Mouse (Mus musculus): ENCODE measurements around the gene Rasl11a. TPM values are rescaled to one million over a fixed set of nuclear protein-coding genes. Genes with fewer than 3 reads are reported as not detected.

The Rasl11a gene
- total and polyA plus RNA-seq, 3 experiments: 0.25 to 0.42 TPM; not detected in 1

GRCm38 (mm10) chr5:146883053-146883452 lies 38.2 kb downstream of the Rasl11a start:
- TF ChIP-seq MAX (IDR thresholded peaks at IDR 0.05; ENCODE audit: low read length) (no peak), RAD21 (IDR thresholded peaks at IDR 0.05; ENCODE audit: low read depth, low read length) (peak; percentile 18), SMC3 (IDR thresholded peaks at IDR 0.05; ENCODE audit: low read depth, low read length) (peak; percentile 28; the same call in 1 of the 2 replicates), ZNF384 (IDR thresholded peaks at IDR 0.05; ENCODE audit: low read depth, low read length) (no peak), CTCF (conservative IDR thresholded peaks at IDR 0.05 in 1 of 2, IDR thresholded peaks at IDR 0.05 in 1 of 2; ENCODE audit: low read depth in 2 of 2, low read length in 2 of 2) (peak in 1 of 2 experiments; percentile 30; a peak in 1 of 4 replicates)
- dilution Hi-C loops (cut with MboI; ENCODE audit: extremely low pct_ligation_motif_present, extremely low pct_unique_long_range_greater_than_20kb, low sequenced_read_pairs) (no loop called here), in situ Hi-C loops (cut with MboI; ENCODE audit: low pct_ligation_motif_present, low pct_unique_long_range_greater_than_20kb, low sequenced_read_pairs) (no loop called here)
- Histone ChIP-seq H3K27me3 (replicated peaks) (no peaks in the 10 kb centered on the region), H3K4me3 (replicated peaks in 1 of 3; ENCODE audit: low read depth in 2 of 3, low read length in 2 of 3, poor library complexity in 1 of 3) (no peak overlapping the region), H3K27ac (ENCODE audit: insufficient read depth, low read depth) (no peak overlapping the region), H3K9me3 (replicated peaks; ENCODE audit: low read length) (no peaks in the 10 kb centered on the region), H3K4me2 (ENCODE audit: insufficient read depth, low read depth, poor library complexity, severe bottlenecking) (no peak overlapping the region), H3K79me2 (replicated peaks; ENCODE audit: control insufficient read depth, extremely low read depth, insufficient read depth, poor library complexity, severe bottlenecking) (no peaks in the 10 kb centered on the region), H3K9ac (ENCODE audit: insufficient read depth, low read depth) (no peak overlapping the region), H3K36me3 (replicated peaks in 1 of 2; ENCODE audit: control insufficient read depth in 1 of 2, insufficient read depth in 1 of 2, low read length in 1 of 2) (no peaks in the 10 kb centered on the region), H3K4me1 (ENCODE audit: control insufficient read depth in 1 of 2, insufficient read depth in 2 of 2) (no peaks in the 10 kb centered on the region)
- DNase-seq (ENCODE audit: extremely low read depth): no peak

- no peak for DNase-seq (ENCODE audit: extremely low read depth)
- Histone ChIP-seq H3K27ac (ENCODE audit: insufficient read depth, low read depth) (no peak overlapping the region), H3K4me1 (ENCODE audit: control insufficient read depth in 1 of 2, insufficient read depth in 2 of 2) (no peaks in the 10 kb centered on the region), H3K79me2 (replicated peaks; ENCODE audit: control insufficient read depth, extremely low read depth, insufficient read depth, poor library complexity, severe bottlenecking) (no peaks in the 10 kb centered on the region), H3K9ac (ENCODE audit: insufficient read depth, low read depth) (no peak overlapping the region), H3K4me3 (replicated peaks in 1 of 3; ENCODE audit: low read depth in 2 of 3, low read length in 2 of 3, poor library complexity in 1 of 3) (no peak overlapping the region), H3K27me3 (replicated peaks) (no peaks in the 10 kb centered on the region), H3K4me2 (ENCODE audit: insufficient read depth, low read depth, poor library complexity, severe bottlenecking) (no peak overlapping the region), H3K9me3 (replicated peaks; ENCODE audit: low read length) (no peaks in the 10 kb centered on the region), H3K36me3 (replicated peaks in 1 of 2; ENCODE audit: control insufficient read depth in 1 of 2, insufficient read depth in 1 of 2, low read length in 1 of 2) (no peaks in the 10 kb centered on the region)
- no peak for TF ChIP-seq USF1 (IDR thresholded peaks at IDR 0.05; ENCODE audit: low read depth, low read length)
- TF ChIP-seq PAX5 (IDR thresholded peaks at IDR 0.05; ENCODE audit: low read length): no peak
- no peak for TF ChIP-seq EP300 (IDR thresholded peaks at IDR 0.05; ENCODE audit: low read length)
- no peak for TF ChIP-seq JUND (conservative IDR thresholded peaks at IDR 0.05; ENCODE audit: low read depth, low read length)
- TF ChIP-seq TBP (conservative IDR thresholded peaks at IDR 0.05; ENCODE audit: low read depth, low read length): no peak
- no peak for TF ChIP-seq MAFK (IDR thresholded peaks at IDR 0.05; ENCODE audit: insufficient replicate concordance, low read length)
- TF ChIP-seq MYC (IDR thresholded peaks at IDR 0.05; ENCODE audit: low read depth, low read length): no peak
- no peak for TF ChIP-seq NRF1 (IDR thresholded peaks at IDR 0.05; ENCODE audit: low read depth, low read length)
- no peak for TF ChIP-seq ELF1 (IDR thresholded peaks at IDR 0.05; ENCODE audit: low read depth, low read length)
- in situ Hi-C loops (cut with MboI; ENCODE audit: low pct_ligation_motif_present, low pct_unique_long_range_greater_than_20kb, low sequenced_read_pairs): no loop called here
- dilution Hi-C loops (cut with MboI; ENCODE audit: extremely low pct_ligation_motif_present, extremely low pct_unique_long_range_greater_than_20kb, low sequenced_read_pairs): no loop called here
Observed at GRCm38 (mm10) chr5:146883486-146884272, 38.8 kb downstream of the Rasl11a start.

Data from CH12.LX (cell line).